Mouse (Mus musculus) right cerebral cortex, postnatal 25 days (tissue): ENCODE measurements at regions not wholly inside any gene's neighbourhood (a gene's known extent, or its start where the extent isn't known, plus 50 kb on each side); places are given as distances from the start of the nearest gene placed in this dataset.

ENCODE experiments used
- DNase-seq: peaks from one replicate; pipeline ENCODE4 v3.0.0; 2022

- no peak for DNase-seq
Observed at GRCm38 (mm10) chr13:107522942-107523341, 501.0 kb upstream of the Kif2a start.

DNA sequence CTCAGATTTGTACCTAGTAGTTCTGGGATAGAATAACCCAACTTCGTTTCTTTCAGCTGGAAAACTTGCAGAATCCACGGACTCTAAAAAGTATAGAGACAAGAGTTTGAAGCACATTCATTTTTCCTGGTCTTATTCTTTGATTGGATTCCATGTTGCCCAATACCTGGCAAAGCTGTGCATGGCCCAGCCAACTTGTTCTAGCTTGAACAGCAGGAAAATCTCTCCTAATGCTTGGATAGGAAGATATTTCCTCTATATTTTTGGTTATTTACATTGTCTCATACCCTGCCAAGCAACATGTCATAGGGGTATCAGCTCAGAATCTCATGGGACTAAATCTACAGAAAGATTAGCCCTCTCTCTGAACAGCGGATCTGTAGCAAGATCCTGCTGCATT, 492.3 kb upstream of the Kif2a start:
- DNase-seq, result no peak

- no peak for DNase-seq
Observed at GRCm38 (mm10) chr13:107513274-107514146, 491.6 kb upstream of the Kif2a start.

DNA sequence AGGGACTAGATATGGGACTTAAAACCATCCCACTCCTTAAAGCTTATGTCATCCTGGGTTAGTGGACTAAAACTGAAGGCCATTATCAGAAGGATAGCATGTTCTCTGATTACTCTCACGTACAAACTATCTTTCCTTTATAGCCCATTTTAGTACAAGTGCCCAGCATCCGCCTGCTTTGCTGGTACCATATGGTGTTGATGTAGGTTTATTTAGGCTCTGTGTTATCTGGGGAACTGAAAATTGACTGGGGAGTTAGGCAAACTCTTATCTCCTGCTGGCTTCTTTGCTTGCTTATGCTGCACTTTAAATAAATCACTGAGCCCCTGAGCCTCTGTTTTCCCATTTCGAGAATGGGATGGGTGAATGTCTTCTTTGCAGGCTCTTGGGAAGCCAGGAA, 485.4 kb upstream of the Kif2a start:
- DNase-seq, result peak; percentile 12

GRCm38 (mm10) chr13:107506832-107507231, 484.9 kb upstream of the Kif2a start:
- DNase-seq, result no peak

- no peak for DNase-seq
Observed at GRCm38 (mm10) chr13:107505318-107505717, 483.4 kb upstream of the Kif2a start.

DNA sequence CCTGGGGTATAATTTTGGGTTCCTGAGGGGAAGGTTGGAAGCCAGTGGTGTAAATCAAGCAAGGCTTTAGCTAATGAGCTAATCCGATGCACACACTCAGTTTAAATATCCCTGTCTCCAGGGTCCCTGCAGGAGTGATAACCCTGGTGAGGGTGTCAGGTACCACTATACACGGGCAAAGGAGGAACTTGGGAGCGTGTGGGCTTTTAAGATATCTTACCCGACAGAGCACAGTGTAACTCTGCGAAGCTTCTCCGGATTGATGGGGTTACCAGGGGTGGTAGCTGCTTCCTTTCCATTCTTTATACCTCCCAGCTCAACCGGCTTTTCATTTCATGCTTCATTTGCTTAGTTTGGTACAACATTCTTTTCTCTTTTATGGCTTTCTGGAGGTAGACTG, 480.3 kb upstream of the Kif2a start:
- DNase-seq, result no peak

- no peak for DNase-seq
Observed at GRCm38 (mm10) chr13:107500776-107501489, 479.0 kb upstream of the Kif2a start.

DNA sequence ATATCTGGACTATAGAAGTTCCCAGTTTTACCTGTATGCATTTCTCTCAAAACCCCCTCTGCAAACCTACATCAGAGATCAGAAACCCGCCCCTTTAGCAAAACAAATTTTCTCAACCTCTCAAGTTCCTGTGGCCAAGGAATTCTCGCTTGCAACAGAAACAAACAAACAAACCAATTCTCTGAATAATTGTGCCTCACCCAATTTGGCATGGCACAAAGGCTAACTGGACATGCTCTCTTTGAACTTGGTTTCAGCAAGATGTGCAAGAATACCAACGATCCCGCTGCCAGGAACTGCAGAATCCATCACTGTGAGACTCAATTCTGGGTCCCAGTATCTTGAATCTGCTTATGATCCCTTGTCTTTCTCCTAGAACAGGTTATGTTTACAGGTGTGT, 477.4 kb upstream of the Kif2a start:
- no peak for DNase-seq

- DNase-seq, result no peak
Observed at GRCm38 (mm10) chr13:107495161-107495732, 473.3 kb upstream of the Kif2a start.

DNA sequence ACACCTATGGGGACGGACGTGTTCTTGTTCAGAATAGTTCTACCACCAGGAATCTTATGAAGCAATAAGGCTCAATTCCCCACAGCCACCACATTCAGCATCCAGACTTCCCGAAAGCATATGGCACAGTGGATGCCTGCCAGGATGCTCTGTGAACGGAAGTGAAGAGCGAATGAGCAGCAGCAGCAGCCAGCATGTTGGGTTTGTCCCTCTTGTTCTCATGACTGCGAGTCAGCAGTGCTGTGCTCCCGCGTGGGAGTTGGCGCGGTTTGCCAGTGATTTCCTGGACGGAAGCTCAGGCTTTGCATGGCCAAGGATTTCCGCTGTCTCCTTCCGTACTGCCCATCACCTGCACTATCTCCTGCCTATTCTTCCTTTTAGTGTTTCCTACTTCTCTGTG, 471.8 kb upstream of the Kif2a start:
- DNase-seq, result peak; percentile 80

DNA sequence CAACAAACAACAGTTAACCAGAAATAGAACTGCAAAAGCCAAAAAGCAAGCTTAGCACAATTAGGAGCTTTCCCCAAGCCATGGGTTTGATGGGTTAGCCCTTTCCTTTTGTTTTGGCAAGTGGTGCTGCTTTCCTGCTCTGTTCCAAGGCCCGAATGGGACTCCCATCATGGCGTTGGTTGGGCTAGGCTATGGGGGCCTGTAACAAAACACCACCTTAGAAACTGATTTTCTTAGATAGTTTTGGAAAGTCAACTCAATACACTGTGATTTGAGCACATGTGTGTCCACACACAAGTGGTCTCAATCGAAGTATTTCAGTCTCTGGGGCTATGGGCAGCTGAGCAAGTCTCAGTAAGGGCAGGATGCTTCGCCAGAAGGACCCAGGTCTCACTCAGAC, 470.5 kb upstream of the Kif2a start:
- DNase-seq, result no peak

GRCm38 (mm10) chr13:107491423-107491822, 469.5 kb upstream of the Kif2a start:
- no peak for DNase-seq

GRCm38 (mm10) chr13:107485400-107486017, 463.6 kb upstream of the Kif2a start:
- DNase-seq, result no peak

DNA sequence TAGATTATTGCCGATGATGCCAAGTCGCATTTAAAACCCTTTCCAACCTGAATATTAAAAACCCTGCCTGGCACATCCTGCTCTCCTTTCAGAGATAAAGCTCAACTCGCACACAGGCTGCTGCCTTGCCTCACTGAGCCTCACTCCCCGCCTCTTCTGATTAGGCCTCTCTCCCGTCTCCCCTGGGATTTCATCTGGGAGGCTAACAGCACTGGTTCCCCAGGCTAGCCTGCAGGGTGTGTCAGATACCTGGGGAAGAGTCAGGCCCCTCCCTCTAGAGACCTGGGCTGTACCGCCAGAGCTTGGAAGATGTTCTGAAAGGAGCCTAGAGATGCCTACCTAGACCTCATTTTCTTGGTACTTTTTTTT, 462.7 kb upstream of the Kif2a start:
- DNase-seq, result no peak

DNA sequence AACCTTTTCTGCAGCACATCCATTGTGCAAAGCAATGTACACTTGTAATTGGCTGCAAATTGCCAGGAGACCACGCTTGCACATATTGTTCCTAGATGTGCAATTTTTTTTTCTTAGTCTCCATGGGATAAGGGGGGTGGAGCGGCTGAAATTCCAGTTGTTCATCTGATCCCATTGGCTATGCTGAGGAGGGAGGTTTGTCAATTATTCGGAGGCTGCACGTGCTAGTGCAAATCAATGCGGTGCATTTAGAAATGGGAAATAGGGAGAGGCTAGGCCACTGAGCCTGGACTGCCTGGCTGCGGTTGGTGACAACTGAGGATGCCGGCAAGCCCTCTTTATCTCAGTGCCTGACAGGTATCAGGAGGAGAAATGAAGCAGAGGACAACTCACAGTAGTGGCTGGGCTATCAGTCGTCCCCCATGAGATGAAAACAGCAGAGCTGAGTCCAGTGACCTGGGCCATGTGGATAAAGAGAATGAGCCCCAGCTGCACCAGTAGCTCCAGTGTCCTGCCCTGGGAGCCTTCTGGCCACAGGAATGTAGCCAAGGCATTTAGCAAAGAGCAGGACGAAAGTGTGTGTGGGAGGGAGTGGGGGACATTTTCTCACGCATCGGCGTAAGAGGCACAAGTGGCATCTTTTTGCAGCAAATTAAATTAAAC, 462.2 kb upstream of the Kif2a start:
- DNase-seq, result no peak

GRCm38 (mm10) chr13:107475166-107475565, 453.2 kb upstream of the Kif2a start:
- no peak for DNase-seq

DNA sequence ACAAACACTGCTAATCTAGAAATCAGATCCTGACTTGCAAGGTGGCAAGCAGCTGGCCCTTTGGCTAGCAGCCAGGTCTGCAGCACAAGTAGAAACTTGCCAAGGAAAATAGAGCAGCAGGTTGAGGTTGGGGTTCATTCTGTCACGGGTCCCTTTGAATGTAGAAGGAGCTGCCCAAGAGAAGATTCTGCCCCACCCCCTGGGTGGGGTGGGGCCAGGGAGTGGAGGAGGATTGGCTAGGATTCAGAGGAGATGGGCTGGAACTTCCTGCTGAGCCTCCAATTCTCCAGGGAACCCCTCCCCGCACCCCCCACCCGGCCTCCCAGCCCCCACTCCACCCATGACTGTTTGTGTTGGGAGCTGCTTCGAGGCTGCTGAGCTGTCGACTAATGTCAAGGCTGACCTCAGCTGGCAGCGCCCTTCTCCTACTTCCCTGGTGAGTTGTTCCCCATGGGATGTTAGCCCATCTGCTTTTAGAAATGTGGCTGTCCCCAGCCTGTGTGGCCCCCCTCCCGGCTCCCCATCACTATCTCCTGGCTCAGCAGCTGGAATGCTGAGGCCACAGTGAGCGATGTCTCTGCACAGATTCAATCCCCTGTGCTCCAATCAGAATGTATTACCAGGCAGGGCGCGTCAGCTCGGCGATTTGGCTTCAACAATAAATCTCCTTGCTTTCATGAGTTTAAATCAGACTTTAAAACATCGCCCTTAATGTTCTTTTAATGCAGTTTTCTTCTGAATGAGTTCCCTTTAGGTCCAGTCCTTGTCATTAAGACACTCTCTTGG, 447.8 kb upstream of the Kif2a start:
- peak; percentile 8 for DNase-seq

GRCm38 (mm10) chr13:107462791-107463190, 440.9 kb upstream of the Kif2a start:
- DNase-seq, result no peak

DNA sequence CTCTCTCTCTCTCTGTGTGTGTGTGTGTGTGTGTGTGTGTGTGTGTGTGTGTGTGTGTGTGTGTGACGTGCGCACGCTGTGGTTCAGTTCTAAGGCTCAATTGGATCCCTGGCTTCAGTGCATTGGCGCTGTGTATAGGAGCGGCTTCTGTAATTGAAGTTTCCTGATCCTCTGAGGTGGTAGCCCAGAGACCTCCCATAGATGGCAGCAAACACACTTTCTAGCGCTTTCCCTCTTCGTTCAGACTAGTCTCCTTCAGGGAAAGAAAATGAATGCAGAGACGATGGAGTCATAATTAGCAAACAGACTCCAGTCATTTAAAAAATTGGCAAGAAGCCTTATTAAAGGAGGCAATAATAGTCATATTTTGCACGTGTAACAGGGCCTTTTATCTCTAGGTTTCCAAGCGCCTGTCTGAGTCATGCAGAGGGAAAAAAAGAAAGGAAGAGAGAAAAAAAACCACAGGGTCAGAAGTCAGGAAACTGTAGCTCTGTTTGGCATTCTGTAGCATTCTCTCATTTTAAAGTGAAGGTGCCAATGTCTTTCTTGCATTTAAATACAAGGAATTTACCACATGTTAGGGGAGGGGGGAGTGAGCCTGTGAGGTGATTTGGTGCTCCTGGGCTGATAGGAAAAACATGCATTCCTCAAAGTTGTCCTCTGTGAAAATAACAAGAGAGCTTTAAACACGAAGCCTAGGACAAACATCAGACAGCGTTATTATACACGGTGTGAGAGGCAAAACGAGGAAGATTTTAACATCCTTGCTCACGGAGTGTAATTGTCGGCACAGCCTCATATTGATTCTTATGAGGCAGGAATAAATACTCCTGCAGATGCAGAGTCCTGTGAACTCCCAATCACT, 439.4 kb upstream of the Kif2a start:
- peak; percentile 50 for DNase-seq

DNA sequence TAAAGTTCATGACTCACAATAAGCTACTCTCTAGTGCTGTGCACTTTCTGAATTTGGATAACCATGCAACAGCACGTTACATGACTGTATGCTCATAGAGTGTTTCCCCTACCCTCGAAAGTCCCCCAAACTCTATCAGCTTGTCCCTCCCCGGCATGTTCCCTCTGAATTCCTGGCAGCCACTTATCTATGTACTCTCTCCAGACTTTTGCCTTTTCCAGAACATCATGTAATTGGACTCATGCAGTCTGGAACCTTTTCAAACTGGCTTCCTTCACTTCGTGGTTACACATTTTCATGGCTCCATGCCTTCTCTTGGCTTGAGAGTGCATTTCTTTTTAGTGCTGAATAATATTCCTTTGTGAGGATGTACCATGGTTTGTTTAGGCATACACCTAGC, 436.8 kb upstream of the Kif2a start:
- no peak for DNase-seq
